Mouse (Mus musculus): ENCODE measurements around the gene Mab21l2. TPM values are rescaled to one million over a fixed set of nuclear protein-coding genes. Genes with fewer than 3 reads are reported as not detected.
A peak's percentile ranks its signal among the peaks of the same experiment; 100 is the strongest.

The Mab21l2 gene
- polyA plus RNA-seq, 1 experiment from 2014 or later: 190 TPM

DNA sequence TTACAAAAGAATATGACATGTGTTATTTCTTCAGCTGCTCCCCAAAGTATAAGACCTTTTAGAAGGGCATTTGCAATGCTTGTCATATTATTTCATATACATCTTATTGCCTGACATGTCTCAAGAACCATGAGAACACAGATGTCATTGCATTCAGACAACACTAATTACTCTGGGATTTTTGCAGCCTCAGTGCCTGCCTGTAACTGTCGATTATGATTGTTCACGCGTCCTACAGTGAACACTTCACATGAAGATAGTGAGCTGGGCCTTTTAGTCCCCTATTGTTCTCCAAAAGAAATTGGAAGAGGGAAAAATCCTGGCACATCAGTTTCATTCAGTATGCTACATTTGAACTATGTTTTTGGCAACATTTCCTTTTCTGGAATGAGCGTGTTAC, 11.2 kb upstream of the Mab21l2 start:
- peak overlapping the region; percentile 29; the same call in 1 of the 2 replicates for H3K27ac ChIP-seq (ENCODE audit: low read depth, low read length)
- H3K4me2 ChIP-seq (ENCODE audit: low read length): no peak overlapping the region
- no peak for ATAC-seq
- H3K9ac ChIP-seq (ENCODE audit: low read depth, low read length): peak overlapping the region; percentile 43
- peaks cover 3% of the 10 kb centered on the region; the same call in 1 of the 2 replicates for H3K4me1 ChIP-seq (ENCODE audit: control insufficient read depth, insufficient read depth, low read depth, low read length)
- no peak overlapping the region for H3K4me3 ChIP-seq (ENCODE audit: low read length)
- WGBS: 42% methylated on average over 4 of the region's 4 CpGs
- H3K9me3 ChIP-seq (ENCODE audit: control insufficient read depth, low read length): no peaks in the 10 kb centered on the region
- no peaks in the 10 kb centered on the region for H3K27me3 ChIP-seq (replicated peaks; ENCODE audit: control insufficient read depth, insufficient read depth, low read length)
- H3K36me3 ChIP-seq (ENCODE audit: control insufficient read depth, insufficient read depth, low read length): no peaks in the 10 kb centered on the region

DNA sequence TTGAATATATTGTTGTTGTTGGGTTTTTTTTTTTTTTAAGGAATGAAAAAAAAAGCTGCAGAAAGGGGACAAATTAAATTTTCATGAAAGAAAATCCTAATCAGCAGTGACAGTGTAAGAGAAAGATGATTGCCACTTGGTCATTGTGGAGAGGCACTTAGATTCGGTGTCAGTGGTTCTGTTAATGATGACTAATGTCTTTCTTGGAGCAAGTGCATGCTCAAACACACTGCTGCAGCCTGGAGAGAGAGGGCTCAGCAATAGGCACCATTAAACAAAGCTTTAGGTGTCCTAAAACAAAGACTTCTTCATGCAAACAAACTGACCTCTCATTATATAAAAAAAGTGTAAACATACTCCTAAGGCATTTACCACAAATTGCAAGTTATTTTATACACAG, 10.5 kb upstream of the Mab21l2 start:
- no peaks in the 10 kb centered on the region for H3K9me3 ChIP-seq (ENCODE audit: control insufficient read depth, low read length)
- ATAC-seq: no peak
- no peak overlapping the region for H3K27ac ChIP-seq (ENCODE audit: low read depth, low read length)
- no peak overlapping the region for H3K4me3 ChIP-seq (ENCODE audit: low read length)
- no peak overlapping the region for H3K9ac ChIP-seq (ENCODE audit: low read depth, low read length)
- no peaks in the 10 kb centered on the region for H3K36me3 ChIP-seq (ENCODE audit: control insufficient read depth, insufficient read depth, low read length)
- peaks cover 3% of the 10 kb centered on the region; the same call in 1 of the 2 replicates for H3K4me1 ChIP-seq (ENCODE audit: control insufficient read depth, insufficient read depth, low read depth, low read length)
- H3K4me2 ChIP-seq (ENCODE audit: low read length): no peak overlapping the region
- 16% methylated on average over 1 of the region's 1 CpGs for WGBS
- no peaks in the 10 kb centered on the region for H3K27me3 ChIP-seq (replicated peaks; ENCODE audit: control insufficient read depth, insufficient read depth, low read length)

DNA sequence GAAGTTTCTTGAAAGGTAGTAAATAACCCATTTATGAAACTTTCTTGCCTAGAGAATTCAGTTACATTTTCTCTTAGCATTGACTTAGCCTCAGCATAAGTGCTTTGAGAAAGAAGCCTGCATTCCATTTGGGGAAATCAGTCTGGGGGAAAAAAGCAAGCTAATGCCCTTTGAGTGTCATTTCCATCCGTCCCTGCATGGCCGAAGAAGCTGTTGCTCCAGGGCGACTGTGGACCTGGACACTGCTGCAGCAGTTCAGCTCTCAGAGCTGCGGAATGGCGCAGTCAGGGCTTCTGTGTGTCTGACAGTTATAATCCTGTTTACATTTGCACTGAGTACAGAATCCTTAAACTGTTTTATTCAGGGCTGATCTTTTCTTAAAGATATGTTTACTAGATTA, 3.7 kb upstream of the Mab21l2 start:
- no peak for ATAC-seq
- Histone ChIP-seq H3K27ac (ENCODE audit: low read depth, low read length) (peak overlapping the region; percentile 46; the same call in 1 of the 2 replicates), H3K9me3 (ENCODE audit: control insufficient read depth, low read length) (no peaks in the 10 kb centered on the region), H3K9ac (ENCODE audit: low read depth, low read length) (0 out of 2 replicates have a peak overlapping the region, but pooled peaks have one; percentile 18), H3K4me1 (ENCODE audit: control insufficient read depth, insufficient read depth, low read depth, low read length) (peaks cover 3% of the 10 kb centered on the region; the same call in 1 of the 2 replicates), H3K27me3 (replicated peaks; ENCODE audit: control insufficient read depth, insufficient read depth, low read length) (no peaks in the 10 kb centered on the region; the same call in 1 of the 2 replicates), H3K36me3 (ENCODE audit: control insufficient read depth, insufficient read depth, low read length) (no peaks in the 10 kb centered on the region), H3K4me2 (ENCODE audit: low read length) (peak overlapping the region; percentile 18; the same call in 1 of the 2 replicates), H3K4me3 (ENCODE audit: low read length) (no peak overlapping the region)
- WGBS: 57% methylated on average over 5 of the region's 5 CpGs

DNA sequence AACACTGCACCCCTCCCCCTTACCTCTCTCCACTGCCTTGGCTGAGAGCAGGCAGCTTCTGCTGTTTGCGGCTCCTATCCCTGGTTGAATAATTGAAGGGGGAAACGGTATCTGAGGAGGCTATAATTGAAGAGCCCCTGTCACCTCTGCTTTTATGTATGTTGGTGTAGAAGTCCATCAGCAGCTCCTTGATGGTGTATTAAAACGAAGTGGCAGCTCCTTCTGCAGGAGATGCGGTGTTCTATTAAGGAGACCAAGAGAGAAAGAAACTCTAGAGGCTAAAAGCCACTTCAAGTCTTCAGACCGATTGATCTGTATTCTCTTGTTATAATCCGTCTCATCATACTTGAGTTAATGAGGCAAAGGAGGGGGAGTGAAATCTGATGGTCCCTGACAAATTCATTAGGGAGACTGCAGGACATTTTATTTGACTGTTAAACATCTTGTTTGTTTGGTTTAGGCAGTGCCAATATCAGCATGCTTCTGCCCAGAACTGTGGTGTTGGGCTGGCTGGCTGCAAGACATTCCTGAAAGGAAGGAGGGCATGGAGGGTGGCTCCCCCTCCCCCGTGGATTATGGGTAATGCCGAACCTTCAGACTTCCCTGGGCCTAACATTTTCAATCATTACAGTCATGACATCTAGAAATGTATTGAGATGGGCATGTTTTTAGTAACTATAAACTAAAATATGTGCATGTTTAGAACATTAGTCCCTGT, 2.7 kb upstream of the Mab21l2 start:
- peaks cover 3% of the 10 kb centered on the region for H3K4me1 ChIP-seq (ENCODE audit: control insufficient read depth, insufficient read depth, low read depth, low read length)
- peak overlapping the region; percentile 25; the same call in 1 of the 2 replicates for H3K4me3 ChIP-seq (ENCODE audit: low read length)
- H3K4me2 ChIP-seq (ENCODE audit: low read length): peak overlapping the region; percentile 57
- no peaks in the 10 kb centered on the region; the same call in 1 of the 2 replicates for H3K27me3 ChIP-seq (replicated peaks; ENCODE audit: control insufficient read depth, insufficient read depth, low read length)
- H3K27ac ChIP-seq (ENCODE audit: low read depth, low read length): peak overlapping the region; percentile 72
- ATAC-seq: no peak
- H3K36me3 ChIP-seq (ENCODE audit: control insufficient read depth, insufficient read depth, low read length): no peaks in the 10 kb centered on the region
- WGBS: 19% methylated on average over 8 of the region's 8 CpGs
- no peaks in the 10 kb centered on the region for H3K9me3 ChIP-seq (ENCODE audit: control insufficient read depth, low read length)
- H3K9ac ChIP-seq (ENCODE audit: low read depth, low read length): peak overlapping the region; percentile 42; the same call in 1 of the 2 replicates

DNA sequence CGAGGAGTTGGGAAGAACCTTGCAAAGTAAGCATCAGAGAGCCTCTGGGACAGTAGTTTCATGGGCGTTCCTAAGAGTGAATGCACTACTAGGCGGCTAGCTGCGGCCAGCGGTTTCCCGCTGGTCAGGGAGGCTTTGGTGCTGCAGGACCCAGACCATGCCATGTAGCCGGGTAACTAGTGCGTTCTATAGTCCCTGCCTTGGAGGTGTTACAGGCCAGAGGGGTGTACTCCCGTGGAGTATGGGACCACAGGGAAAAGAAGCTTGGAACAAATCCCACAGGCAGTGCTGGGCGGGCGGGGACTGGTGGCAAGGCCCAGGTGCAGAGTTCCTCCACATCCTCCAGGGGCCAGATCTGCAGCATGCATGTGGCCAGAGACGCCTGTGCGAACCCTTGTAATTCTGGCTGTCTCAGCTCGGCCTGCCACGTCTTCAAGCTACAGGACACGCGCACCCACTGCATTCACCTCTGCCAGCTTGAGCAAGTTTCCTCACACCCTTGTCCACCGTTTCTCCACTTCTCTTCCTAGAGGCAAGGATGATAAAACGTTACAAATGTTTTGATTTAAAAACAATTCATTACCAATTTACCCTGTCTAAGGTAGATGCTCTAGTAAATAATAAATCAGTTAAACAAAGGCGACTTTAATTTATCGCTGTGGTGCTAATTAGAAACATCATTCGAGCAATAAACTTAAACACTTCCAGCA, 2.0 kb upstream of the Mab21l2 start:
- Histone ChIP-seq H3K9ac (ENCODE audit: low read depth, low read length) (peak overlapping the region; percentile 55), H3K36me3 (ENCODE audit: control insufficient read depth, insufficient read depth, low read length) (no peaks in the 10 kb centered on the region), H3K27ac (ENCODE audit: low read depth, low read length) (peak overlapping the region; percentile 72), H3K27me3 (replicated peaks; ENCODE audit: control insufficient read depth, insufficient read depth, low read length) (no peaks in the 10 kb centered on the region; the same call in 1 of the 2 replicates), H3K4me2 (ENCODE audit: low read length) (peak overlapping the region; percentile 57), H3K9me3 (ENCODE audit: control insufficient read depth, low read length) (no peaks in the 10 kb centered on the region), H3K4me1 (ENCODE audit: control insufficient read depth, insufficient read depth, low read depth, low read length) (peaks cover 3% of the 10 kb centered on the region), H3K4me3 (ENCODE audit: low read length) (peak overlapping the region; percentile 25)
- WGBS: 7% methylated on average over 22 of the region's 22 CpGs
- 0 out of 2 replicates have a peak, but pooled peaks have one; percentile 15 for ATAC-seq

DNA sequence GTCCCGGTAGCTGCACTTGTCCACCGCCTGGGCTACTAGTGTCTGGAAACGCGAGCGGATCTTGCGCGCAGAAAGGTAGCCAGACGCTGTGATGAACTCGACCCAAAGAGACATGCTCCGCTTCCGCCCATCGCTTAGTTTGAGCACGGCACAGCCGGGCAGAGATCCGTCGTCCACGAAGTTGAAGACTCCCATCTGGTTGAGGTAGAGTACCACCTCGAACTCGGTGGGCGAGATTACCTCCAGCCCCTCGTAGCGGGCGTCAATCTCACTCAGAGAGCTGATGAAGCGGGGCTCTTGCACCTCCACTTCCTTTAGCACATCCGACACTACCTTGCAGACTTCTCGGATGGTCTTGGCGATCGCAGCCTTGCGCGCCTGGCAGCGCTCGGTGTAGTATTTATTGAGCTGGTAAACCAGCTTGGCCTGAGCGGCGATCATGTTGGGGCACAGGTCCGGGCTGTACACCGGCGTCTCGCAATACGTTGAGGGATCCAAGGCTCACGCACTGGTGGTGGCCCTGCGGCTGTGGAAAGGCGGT, 1.1 kb downstream of the Mab21l2 start:
- ATAC-seq: no peak
- Histone ChIP-seq H3K4me3 (ENCODE audit: low read length) (peak overlapping the region; percentile 53), H3K4me2 (ENCODE audit: low read length) (peak overlapping the region; percentile 62), H3K9ac (ENCODE audit: low read depth, low read length) (peak overlapping the region; percentile 56), H3K27ac (ENCODE audit: low read depth, low read length) (peak overlapping the region; percentile 89), H3K36me3 (ENCODE audit: control insufficient read depth, insufficient read depth, low read length) (no peaks in the 10 kb centered on the region), H3K9me3 (ENCODE audit: control insufficient read depth, low read length) (no peaks in the 10 kb centered on the region), H3K4me1 (ENCODE audit: control insufficient read depth, insufficient read depth, low read depth, low read length) (peaks cover 3% of the 10 kb centered on the region), H3K27me3 (replicated peaks; ENCODE audit: control insufficient read depth, insufficient read depth, low read length) (peaks cover 3% of the 10 kb centered on the region; the same call in 1 of the 2 replicates)
- under 1% methylated on average over 42 of the region's 42 CpGs for WGBS

DNA sequence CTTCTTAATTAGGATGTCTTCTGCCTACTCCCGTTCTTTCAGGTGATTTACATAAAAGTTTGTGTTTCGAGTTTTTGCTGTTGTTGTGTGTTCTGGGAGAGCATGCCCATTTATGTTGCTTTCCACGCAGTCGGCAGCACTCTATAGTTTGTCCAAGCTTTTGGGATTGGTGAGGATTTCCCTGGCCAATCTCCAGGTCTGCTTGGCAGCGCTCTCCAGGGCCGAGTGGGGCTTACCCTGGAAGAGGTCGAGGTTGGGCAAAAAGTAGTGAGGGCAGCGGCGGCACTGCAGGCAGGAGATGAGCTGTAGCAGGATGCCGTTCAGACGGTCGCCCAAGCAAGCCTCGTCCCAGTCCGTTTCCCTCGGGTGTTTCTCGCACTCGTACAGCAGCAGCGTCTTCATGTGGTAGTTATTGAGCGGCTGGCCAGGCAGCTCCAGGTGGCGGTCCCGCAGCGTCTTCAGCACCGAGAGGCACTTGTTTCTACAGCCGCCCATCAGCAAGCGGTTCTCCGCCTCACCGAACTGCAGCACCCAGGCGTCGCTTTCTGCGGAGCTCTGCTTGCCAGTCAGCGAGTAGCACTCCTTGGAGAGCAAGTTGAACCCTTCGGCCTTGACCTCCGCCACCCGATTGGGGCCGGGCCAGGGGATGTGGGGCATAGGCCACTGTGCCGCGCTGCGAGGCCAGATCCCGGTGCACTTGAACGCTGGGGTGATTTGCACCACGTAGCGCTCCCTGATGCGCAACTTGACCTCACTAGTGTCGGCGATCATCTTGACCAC, 1.8 kb downstream of the Mab21l2 start:
- H3K27me3 ChIP-seq (replicated peaks; ENCODE audit: control insufficient read depth, insufficient read depth, low read length): peaks cover 3% of the 10 kb centered on the region; the same call in 1 of the 2 replicates
- H3K9me3 ChIP-seq (ENCODE audit: control insufficient read depth, low read length): no peaks in the 10 kb centered on the region
- H3K4me1 ChIP-seq (ENCODE audit: control insufficient read depth, insufficient read depth, low read depth, low read length): peaks cover 3% of the 10 kb centered on the region
- no peak for ATAC-seq
- peak overlapping the region; percentile 56 for H3K9ac ChIP-seq (ENCODE audit: low read depth, low read length)
- H3K27ac ChIP-seq (ENCODE audit: low read depth, low read length): peak overlapping the region; percentile 89
- peak overlapping the region; percentile 62 for H3K4me2 ChIP-seq (ENCODE audit: low read length)
- no peaks in the 10 kb centered on the region for H3K36me3 ChIP-seq (ENCODE audit: control insufficient read depth, insufficient read depth, low read length)
- H3K4me3 ChIP-seq (ENCODE audit: low read length): peak overlapping the region; percentile 53
- 0% methylated on average over 45 of the region's 45 CpGs for WGBS

DNA sequence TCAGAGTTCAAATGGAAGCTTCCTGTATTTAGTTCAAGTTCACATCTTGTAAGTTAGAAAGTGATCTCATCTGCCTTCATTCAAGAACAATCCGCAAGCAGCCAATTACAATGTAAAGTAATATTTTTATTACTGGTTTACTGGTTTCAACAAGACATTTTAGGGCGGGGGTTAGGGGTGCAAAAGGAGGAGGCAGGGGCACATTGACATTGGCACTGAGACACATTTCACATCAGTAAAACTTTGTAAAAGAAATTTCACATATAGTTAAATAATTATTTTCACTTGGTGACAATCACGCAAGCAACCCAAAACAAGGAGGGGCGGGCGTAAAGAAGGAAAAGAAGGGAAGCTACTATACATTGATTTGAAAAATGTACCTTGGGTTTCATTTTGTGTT, 2.5 kb downstream of the Mab21l2 start:
- no peaks in the 10 kb centered on the region for H3K9me3 ChIP-seq (ENCODE audit: control insufficient read depth, low read length)
- no peaks in the 10 kb centered on the region for H3K36me3 ChIP-seq (ENCODE audit: control insufficient read depth, insufficient read depth, low read length)
- peaks cover 3% of the 10 kb centered on the region for H3K4me1 ChIP-seq (ENCODE audit: control insufficient read depth, insufficient read depth, low read depth, low read length)
- WGBS: 18% methylated on average over 5 of the region's 5 CpGs
- H3K4me2 ChIP-seq (ENCODE audit: low read length): peak overlapping the region; percentile 62
- H3K27ac ChIP-seq (ENCODE audit: low read depth, low read length): peak overlapping the region; percentile 89
- ATAC-seq: no peak
- peaks cover 3% of the 10 kb centered on the region; the same call in 1 of the 2 replicates for H3K27me3 ChIP-seq (replicated peaks; ENCODE audit: control insufficient read depth, insufficient read depth, low read length)
- H3K9ac ChIP-seq (ENCODE audit: low read depth, low read length): peak overlapping the region; percentile 56
- H3K4me3 ChIP-seq (ENCODE audit: low read length): peak overlapping the region; percentile 53
